Mouse (Mus musculus) ES-Bruce4 (cell line): ENCODE data around the gene Slc4a2. TPM values are rescaled to one million over a fixed set of nuclear protein-coding genes. Genes with fewer than 3 reads are reported as not detected.

Experiments used
- H3K27ac ChIP-seq: 2 replicates; pipeline ENCODE4 v1.5.1; 2012; ENCODE audit warnings: low read length, inconsistent platforms; ENCODE audit not compliant: insufficient read depth
- H3K27me3 ChIP-seq: 2 replicates; pipeline ENCODE4 v1.6.1; 2012; ENCODE audit warnings: mild to moderate bottlenecking, low read length, inconsistent platforms; ENCODE audit not compliant: control insufficient read depth, poor library complexity, insufficient read depth, severe bottlenecking
- H3K36me3 ChIP-seq: 2 replicates; pipeline ENCODE4 v1.6.1; 2012; ENCODE audit warnings: inconsistent platforms, mild to moderate bottlenecking, low read length, moderate library complexity; ENCODE audit not compliant: control insufficient read depth, poor library complexity, insufficient read depth, severe bottlenecking
- H3K4me1 ChIP-seq: one replicate; pipeline ENCODE4 v1.8.1; 2011; ENCODE audit warnings: low read length; ENCODE audit not compliant: control insufficient read depth, insufficient read depth
- H3K4me3 ChIP-seq: 2 replicates; pipeline ENCODE4 v1.5.1; 2011; ENCODE audit warnings: low read depth, mild to moderate bottlenecking, low read length
- H3K9ac ChIP-seq: 2 replicates; pipeline ENCODE4 v1.6.1; 2012; ENCODE audit warnings: low read depth, mild to moderate bottlenecking, inconsistent platforms; ENCODE audit not compliant: poor library complexity, severe bottlenecking
- H3K9me3 ChIP-seq: replicated peaks from 2 replicates; pipeline ENCODE4 v1.6.1; 2012; ENCODE audit warnings: mild to moderate bottlenecking, low read length, inconsistent platforms; ENCODE audit not compliant: control insufficient read depth, poor library complexity, insufficient read depth, severe bottlenecking
- CTCF ChIP-seq: IDR thresholded peaks from one replicate; pipeline ENCODE4 v1.8.1; 2011; ENCODE audit warnings: low read depth, low read length
- EP300 ChIP-seq: IDR thresholded peaks from 2 replicates; pipeline ENCODE4 v1.6.1; 2011; ENCODE audit warnings: low read depth, low read length; ENCODE audit not compliant: insufficient read depth
- POLR2A ChIP-seq: IDR thresholded peaks from one replicate; pipeline ENCODE4 v1.8.1; 2011; ENCODE audit warnings: low read length; ENCODE audit not compliant: insufficient read depth
- polyA plus RNA-seq: library from polyadenylated mRNA; stranded (reverse); fragments of >200 nt; gene quantifications from 2 replicates; pipeline ENCODE4 v1.2.4, GENCODE M21; 2011; ENCODE audit warnings: low read depth; ENCODE audit not compliant: missing spikeins, insufficient read depth, insufficient read length

Slc4a2 gene
- polyA plus RNA-seq, 1 experiment, result 11.3 TPM

DNA sequence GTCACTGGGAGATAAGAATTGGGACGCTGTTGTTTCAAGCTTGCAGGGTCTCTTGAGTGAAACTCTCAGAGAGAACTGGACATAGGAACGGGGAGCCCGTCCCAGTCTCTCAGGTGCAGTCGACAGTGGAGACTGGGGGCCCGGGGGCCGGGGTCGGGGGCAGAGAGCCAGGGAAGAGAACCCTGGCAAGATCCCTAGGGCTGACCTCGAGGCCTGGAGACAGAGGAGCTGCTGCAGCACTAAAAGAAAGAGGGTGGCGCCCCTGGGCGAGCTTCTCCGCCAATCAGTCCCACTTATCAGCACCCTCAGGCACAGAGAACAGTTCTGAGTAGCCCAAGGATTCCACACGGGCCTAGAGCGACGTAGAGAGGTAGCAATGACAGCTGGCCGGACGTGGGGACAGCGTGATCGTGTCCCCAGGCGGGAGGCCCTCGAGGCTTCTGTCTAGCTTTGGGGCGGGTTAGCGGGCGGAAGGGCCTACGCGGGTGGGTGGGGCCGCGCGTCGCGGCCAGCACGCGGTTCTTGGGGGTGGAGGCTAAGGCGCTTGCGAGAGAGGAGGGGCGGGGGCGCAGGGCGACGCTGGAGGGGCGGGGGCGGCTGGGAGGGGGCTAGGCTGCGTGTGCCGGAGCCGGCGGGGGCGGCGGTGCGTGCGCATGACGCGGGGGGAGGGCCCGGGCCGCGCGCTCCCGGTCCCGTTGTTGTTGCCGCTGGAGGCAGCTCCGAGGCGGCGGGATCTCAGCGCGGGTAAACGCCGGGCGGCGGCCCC lies 27.8 kb downstream of the Slc4a2 start:
- Histone ChIP-seq H3K36me3 (no peaks in the 10 kb centered on the region), H3K27me3 (no peaks in the 10 kb centered on the region), H3K27ac (no peak overlapping the region), H3K9ac (peak overlapping the region; percentile 95), H3K4me1 (peaks cover 6% of the 10 kb centered on the region), H3K9me3 (no peaks in the 10 kb centered on the region), H3K4me3 (peak overlapping the region; percentile 53)
- TF ChIP-seq EP300, result no peak

DNA sequence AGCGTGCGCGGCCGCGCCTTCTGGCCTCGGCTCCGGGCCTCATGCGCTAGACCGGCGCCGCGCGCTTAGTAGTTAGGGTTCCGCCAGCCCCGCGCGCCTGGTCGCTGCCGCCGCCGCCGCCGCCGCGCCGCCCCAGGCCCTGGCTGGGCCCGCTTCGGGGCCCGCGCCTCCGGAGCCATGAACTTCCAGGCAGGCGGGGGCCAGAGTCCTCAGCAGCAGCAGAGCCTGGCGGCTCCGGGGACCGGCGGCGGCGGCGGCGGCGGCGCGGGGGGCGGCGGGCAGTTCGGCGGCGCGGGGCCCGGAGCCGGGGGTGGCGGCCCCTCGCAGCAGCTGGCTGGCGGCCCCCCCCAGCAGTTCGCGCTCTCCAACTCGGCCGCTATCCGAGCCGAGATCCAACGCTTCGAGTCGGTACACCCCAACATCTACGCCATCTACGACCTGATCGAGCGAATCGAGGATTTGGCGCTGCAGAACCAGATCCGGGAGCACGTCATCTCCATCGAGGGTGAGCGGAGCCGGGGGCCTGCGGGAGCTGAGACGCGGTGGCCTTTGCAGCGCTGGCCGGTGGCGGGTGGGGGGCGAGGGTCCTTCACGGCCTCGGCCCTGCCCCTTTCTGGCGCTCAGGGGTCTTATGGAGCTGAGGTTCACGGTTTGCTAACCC lies 28.5 kb downstream of the Slc4a2 start, which contains the start of gene Agap3:
TSS of gene Agap3 (plus strand) at position 148 of the 661 bp plus-strand sequence.
- peak within 1 kb of the TSS; percentile 95 for H3K9ac ChIP-seq
- no peak within 1 kb of the TSS for H3K27ac ChIP-seq
- H3K4me1 ChIP-seq, result peaks cover 6% of the 10 kb centered on the region
- no peak for TF ChIP-seq POLR2A
- TF ChIP-seq EP300, result no peak
- no peak for TF ChIP-seq CTCF
- H3K36me3 ChIP-seq, result no peaks in the 10 kb centered on the region
- peak within 1 kb of the TSS; percentile 79 for H3K4me3 ChIP-seq
- no peaks in the 10 kb centered on the region for H3K9me3 ChIP-seq
- H3K27me3 ChIP-seq, result no peaks in the 10 kb centered on the region

DNA sequence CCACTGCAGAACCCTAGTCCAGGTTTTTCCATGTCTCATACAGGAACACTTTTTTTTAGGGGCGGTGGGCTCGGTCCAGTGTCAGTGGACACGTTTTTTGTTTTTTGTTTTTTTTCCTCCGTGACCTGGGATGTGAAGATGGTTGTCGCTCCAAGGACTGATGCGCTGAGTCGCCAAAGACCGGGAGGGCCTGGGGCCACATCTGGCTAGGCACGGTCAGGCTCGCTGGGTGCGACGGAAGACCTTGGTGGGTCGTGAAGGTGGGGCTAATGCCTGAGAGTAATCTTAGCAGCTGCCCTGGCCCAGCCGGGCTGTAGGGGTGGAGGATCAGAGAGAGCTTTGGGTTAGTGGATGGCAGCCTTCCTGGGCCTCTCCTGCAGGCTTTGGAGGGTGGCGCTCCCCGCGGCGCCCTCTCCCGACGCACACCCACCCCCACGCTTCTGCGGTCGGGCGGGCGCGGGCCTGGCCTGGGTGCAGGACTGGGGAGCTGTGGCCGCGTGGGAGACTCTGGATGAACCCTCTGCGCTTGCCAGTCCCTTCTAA lies 29.1 kb downstream of the Slc4a2 start:
- H3K4me1 ChIP-seq, result peaks cover 6% of the 10 kb centered on the region
- H3K36me3 ChIP-seq, result no peaks in the 10 kb centered on the region
- H3K9me3 ChIP-seq, result no peaks in the 10 kb centered on the region
- no peak overlapping the region for H3K27ac ChIP-seq
- peak overlapping the region; percentile 79 for H3K4me3 ChIP-seq
- no peak for TF ChIP-seq EP300
- no peak for TF ChIP-seq POLR2A
- TF ChIP-seq CTCF, result no peak
- H3K27me3 ChIP-seq, result no peaks in the 10 kb centered on the region
- peak overlapping the region; percentile 95 for H3K9ac ChIP-seq

DNA sequence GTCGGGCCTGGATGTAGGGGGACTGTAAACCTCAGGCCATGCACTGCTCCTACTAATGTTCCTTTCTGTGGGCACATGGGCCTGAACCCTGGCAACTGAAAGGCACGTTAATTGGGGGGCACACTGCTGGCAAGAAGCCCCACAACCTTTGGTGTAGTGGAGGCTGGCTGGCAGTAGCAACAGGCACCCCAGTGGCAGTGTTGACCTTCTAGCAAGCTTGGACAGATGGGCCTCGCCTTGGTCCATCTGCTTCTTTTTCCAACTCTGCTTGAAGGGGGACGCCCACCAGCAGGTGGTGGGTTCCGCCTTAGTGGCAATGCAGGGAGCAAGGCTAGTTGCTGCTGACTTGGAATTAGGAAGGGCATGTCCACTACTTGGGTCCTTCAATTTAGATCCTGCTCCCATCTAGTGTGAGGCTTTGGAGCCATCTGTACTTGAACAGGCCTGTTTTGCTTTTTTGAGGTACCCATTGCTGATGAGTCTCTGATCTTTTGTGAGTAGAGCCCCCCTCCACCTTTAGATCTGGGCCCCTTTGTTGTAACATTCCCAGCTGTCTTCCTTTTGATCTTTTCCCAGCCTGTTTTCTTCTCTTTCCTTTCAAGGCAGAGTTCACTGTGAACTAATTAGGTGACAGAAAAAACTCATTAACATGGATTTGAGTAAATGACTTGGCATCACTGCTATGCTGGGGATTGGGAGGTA lies 29.8 kb downstream of the Slc4a2 start:
- no peaks in the 10 kb centered on the region for H3K9me3 ChIP-seq
- H3K4me1 ChIP-seq, result peaks cover 6% of the 10 kb centered on the region
- no peaks in the 10 kb centered on the region for H3K27me3 ChIP-seq
- no peak for TF ChIP-seq EP300
- no peak for TF ChIP-seq POLR2A
- TF ChIP-seq CTCF, result no peak
- H3K4me3 ChIP-seq, result peak overlapping the region; percentile 79
- H3K9ac ChIP-seq, result peak overlapping the region; percentile 95
- no peaks in the 10 kb centered on the region for H3K36me3 ChIP-seq
- no peak overlapping the region for H3K27ac ChIP-seq

DNA sequence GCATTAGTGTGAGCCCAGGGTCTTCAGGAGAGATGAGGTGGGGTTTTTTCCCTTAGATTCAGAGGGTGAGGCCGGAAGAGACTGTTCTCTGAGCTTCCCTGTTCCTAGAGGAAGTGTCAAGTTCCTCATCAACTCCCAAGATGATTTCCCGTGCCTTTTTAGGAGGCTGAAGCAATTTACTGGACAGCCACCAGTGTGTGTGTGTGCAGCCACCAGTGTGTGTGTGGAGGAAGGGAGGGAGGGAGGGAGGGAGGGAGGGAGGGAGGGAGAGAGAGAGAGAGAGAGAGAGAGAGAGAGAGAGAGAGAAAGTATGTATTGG lies 30.3 kb downstream of the Slc4a2 start:
- H3K9ac ChIP-seq, result no peak overlapping the region
- no peaks in the 10 kb centered on the region for H3K9me3 ChIP-seq
- peaks cover 6% of the 10 kb centered on the region for H3K4me1 ChIP-seq
- no peaks in the 10 kb centered on the region for H3K27me3 ChIP-seq
- no peaks in the 10 kb centered on the region for H3K36me3 ChIP-seq
- TF ChIP-seq EP300 (no peak), POLR2A (no peak), CTCF (no peak)
- no peak overlapping the region for H3K4me3 ChIP-seq
- no peak overlapping the region for H3K27ac ChIP-seq
